Mouse (Mus musculus): ENCODE results near the gene Pld5. TPM values are rescaled to one million over a fixed set of nuclear protein-coding genes. Genes with fewer than 3 reads are reported as not detected.

Pld5 gene
- total RNA-seq (2021): under 1 TPM; 0.14 to 0.23 TPM

DNA sequence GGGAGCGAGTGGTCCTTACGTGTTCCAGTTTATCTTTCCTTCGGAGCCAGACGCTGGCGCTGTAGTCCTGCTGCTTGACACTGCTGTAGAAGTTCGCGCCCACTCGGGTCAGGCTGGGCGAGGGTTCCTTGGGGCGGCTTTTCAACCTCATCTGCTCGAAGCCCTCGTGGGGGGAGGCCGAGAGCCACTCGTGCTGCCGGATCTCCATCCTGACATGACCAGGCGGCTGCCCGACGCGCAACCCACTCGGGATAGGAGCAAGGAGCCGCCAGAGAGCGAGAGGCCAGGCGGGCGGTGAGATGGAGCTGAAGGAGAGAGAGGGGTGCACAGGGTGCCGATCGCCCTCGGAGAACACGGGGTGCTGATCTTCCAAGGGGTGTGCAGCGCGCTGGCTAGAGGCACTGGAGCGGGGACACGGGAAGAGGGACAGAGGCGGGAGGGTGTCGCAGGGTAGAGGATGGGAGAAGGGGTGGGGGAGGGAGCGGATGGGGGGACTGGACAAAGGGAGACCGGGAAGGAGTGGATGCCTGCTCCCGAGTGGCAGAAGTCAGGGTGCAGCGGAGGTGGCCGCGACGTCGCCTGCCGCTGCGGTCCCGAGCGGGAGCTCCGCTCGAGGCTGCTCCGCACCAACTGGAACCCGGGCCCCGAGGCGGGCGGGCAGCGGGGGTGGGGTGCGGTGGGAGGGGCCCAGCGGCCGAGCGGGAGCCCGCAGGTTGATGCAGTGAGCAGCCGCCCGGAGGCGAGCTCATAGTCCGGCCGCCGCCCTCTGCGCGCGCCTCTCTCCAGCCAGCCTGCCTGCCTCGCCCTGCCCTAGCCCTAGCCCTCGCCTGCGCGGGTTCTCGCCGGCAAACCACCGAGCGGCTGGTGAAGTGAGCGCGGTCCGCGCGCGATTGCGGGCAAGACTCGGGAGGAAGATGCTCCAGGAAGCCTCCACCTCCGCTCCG lies at the start of gene Pld5:
TSS of gene Pld5 (minus strand) at position 646 of the 944 bp plus-strand sequence.
- intact Hi-C loops (cut with DNase I): no loop called here
- DNase-seq (ENCODE audit: low spot score): no peak

- intact Hi-C loops (cut with DNase I): no loop called here
- DNase-seq (ENCODE audit: low spot score): no peak
Measured at GRCm38 (mm10) chr1:176315063-176315462, 40.0 kb upstream of the Pld5 start.

DNA sequence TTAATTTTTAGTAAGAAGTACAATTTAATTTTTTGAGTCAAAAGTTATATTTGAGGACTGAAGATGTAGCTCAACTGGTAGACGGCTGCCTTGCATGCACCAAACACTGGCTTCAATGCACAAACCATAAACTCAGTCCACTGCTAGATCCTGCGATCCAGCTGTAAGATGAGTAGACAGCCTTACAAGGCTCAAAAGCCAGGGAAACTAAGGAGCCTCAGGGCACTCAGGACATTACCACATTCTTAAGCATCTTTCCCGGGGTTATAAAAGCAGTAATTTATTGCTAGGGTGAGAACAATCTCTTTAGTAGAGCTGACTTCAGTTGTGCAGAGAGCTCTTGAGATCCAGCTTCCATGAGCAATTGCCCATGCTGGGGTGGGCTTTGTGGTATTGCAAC lies 35.1 kb upstream of the Pld5 start:
- DNase-seq (ENCODE audit: low spot score): no peak
- intact Hi-C loops (cut with DNase I): no loop called here

DNA sequence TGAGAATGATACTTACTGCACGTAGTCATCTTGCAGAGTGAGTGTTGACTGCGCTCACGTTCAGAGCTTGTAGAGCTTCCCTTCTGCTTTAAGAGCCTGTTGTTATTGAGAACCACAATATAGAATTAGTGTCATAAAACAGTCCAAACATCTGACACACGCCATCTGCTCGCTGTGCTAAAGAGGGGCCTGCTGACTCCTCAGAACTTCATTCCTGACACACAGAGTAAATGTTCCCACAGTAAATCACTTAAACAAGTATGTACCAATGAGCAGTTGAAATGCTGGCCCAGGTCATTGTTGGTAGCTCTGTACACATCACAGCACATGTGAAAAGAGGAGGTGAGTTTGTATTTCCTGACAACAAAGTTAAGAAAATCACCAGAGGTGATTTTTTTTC lies 14.3 kb upstream of the Pld5 start:
- DNase-seq (ENCODE audit: low spot score): no peak

GRCm38 (mm10) chr1:176275611-176275980 lies 484 bp upstream of the Pld5 start:
- intact Hi-C loops (cut with DNase I): no loop called here
- DNase-seq (ENCODE audit: low spot score): no peak

More for the DNA sequence above, 14.3 kb upstream of the Pld5 start:
- intact Hi-C loops (cut with DNase I): no loop called here

DNA sequence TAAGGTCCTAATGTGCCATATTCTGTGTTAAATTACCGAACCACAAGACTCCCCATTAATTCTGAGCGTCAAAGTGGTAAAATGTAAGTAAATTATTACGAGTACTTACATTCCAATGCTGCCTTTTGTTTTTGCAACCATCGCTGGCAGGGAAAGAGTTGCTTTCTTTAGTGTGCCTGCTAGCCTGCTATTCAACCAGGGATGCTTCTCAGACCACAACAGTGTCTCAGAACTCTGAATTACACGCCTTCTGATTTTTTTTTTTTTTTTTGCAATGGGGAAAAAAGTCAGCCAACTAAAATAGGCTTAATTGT lies 26.4 kb downstream of the Pld5 start:
- intact Hi-C loops (cut with DNase I): no loop called here
- no peak for DNase-seq (ENCODE audit: low spot score)

GRCm38 (mm10) chr1:176247885-176248716 lies 27.0 kb downstream of the Pld5 start:
- intact Hi-C loops (cut with DNase I): no loop called here
- no peak for DNase-seq (ENCODE audit: low spot score)

GRCm38 (mm10) chr1:176239199-176239598 lies 35.9 kb downstream of the Pld5 start:
- DNase-seq (ENCODE audit: low spot score): no peak
- intact Hi-C loops (cut with DNase I): no loop called here

DNA sequence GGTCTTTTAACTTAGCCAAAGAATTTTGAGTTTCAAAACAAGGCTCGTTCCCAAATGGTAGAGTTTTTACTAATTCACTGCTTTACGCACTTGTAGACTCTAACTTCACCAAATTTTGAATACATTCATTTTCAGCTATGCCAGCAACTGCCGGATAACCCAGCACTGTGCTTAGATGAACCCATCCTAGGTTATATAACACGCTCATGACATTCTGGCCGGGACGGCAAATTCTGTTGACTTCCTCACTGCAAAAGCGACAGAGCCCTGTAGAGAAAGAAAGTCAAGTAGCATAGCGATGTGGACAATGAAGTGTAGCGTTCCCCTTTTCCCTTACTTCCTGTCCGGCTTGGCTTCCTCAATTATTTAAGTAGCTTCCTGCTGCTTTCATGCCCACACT lies 51.3 kb downstream of the Pld5 start:
- no peak for DNase-seq (ENCODE audit: low spot score)
- intact Hi-C loops (cut with DNase I): loop anchor here (1.0 to 2.0 kb wide), 2 partner anchors 287 to 476 kb away; no protein-coding TSS in a partner anchor

DNA sequence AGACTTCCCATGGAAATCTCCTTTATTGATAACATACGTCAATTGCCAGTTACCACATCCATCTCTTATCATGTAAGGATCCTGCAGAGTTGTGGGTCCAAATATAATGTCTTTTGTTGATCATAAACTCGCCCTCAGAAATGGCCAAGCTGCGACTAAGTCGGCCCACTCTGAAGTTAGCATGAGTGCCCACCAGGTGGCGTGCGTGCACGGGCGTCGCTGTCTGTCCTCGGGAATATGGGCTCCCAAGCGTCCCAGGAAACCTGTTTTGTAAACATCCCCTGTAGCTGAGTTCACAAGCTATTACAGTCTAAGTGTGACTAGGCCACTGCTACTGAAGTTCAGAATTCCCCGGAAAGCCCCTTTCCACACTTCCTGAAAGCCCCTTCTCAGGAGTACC lies 51.9 kb downstream of the Pld5 start:
- DNase-seq (ENCODE audit: low spot score): peak; percentile 8
- intact Hi-C loops (cut with DNase I): loop anchor here (1.0 to 2.0 kb wide), 2 partner anchors 286 to 476 kb away; no protein-coding TSS in a partner anchor

DNA sequence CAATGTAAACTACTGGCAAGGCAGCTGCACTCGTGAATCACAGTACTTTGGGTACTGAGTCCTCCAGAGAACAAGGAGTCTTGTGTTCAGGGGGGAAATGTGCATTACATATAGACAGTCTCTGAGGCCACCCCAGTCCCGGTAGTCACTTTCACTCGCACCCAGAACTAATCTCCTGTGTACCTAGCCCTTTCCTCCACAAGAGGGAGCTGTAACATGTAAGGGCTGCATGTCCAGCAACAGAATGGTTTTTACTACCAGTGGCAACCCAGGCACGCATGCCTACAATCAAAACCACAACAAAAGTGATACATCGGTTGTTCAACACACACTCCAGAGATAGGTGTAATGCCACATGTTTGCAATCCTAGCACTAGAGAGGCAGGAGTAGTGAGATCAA lies 56.9 kb downstream of the Pld5 start:
- intact Hi-C loops (cut with DNase I): no loop called here
- no peak for DNase-seq (ENCODE audit: low spot score)

GRCm38 (mm10) chr1:176213645-176214221 lies 61.4 kb downstream of the Pld5 start:
- DNase-seq (ENCODE audit: low spot score): no peak
- intact Hi-C loops (cut with DNase I): no loop called here

- DNase-seq (ENCODE audit: low spot score): no peak
- intact Hi-C loops (cut with DNase I): no loop called here
Measured at GRCm38 (mm10) chr1:176212922-176213644, 62.0 kb downstream of the Pld5 start.

DNA sequence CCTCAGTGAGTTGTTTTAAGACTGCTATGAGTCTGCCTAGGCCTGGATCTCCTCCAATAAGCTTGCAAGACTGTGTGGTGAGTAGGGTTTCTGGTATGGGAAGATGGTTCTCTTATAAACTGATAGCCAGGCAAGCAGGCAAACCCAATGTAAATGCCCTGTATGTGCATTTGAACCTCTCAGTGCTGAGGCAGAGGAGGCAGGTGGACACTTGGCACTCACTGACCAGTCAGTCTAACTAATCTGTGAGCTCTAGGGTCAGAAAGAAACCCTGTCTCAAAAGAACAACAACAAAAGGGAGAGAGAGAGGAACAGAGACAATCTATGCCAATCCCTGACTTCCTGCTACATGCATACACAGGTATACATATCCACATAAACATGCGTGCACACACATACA lies 64.3 kb downstream of the Pld5 start:
- intact Hi-C loops (cut with DNase I): no loop called here
- DNase-seq (ENCODE audit: low spot score): no peak

- intact Hi-C loops (cut with DNase I): no loop called here
- no peak for DNase-seq (ENCODE audit: low spot score)
Measured at GRCm38 (mm10) chr1:176208014-176208413, 67.1 kb downstream of the Pld5 start.

DNA sequence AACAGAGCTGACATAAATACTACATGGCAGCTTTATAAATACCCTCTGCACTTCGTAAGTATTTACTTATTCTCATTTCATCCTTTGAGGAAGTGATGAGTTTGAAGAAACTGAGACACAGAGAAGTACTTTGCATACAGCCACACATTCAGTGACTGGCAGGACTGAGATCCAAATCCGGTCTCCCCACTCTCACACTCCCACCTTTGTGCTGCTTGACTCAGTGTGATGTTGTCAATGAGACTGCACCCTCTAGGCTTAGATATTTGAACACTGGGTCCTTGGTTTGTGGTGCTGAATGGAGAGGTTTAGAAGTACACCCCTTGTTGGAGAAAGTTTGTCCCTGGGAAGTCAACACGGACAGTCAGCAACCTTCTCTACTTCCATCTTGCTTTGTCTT lies 72.8 kb downstream of the Pld5 start:
- no peak for DNase-seq (ENCODE audit: low spot score)
- intact Hi-C loops (cut with DNase I): no loop called here

DNA sequence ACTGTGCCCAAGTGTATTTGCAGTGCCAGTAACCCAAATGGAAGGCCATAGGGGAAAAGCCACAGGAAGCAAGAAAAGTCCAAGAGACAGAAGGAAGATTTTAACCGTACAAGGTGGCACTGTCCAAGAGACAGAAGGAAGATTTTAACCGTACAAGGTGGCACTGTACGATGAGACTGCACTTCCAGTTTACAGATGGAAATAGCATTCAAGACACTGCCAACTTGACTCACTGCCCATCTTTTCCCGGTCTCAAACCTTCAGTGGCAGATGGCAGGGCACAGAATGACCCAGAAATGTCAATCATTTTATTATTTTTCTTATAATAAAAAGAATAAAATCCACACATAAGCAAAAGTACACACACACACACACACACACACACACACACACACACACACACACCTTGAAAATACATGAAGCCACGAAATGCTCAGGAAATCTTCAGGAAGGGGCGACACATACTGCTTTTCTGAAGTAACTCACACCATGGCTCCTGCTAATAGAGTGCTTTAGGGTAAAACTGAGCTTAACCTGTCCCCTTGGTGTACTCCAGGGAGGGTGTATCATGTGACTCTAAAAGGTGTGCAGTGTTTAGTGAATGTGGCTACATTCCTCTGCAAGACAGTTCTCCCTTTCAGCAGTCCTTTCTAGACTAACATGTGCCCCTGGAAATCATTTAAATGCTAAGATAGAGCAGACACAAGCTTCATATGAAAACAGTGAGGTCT lies 77.9 kb downstream of the Pld5 start:
- intact Hi-C loops (cut with DNase I): no loop called here
- no peak for DNase-seq (ENCODE audit: low spot score)

GRCm38 (mm10) chr1:176196341-176196740 lies 78.8 kb downstream of the Pld5 start:
- DNase-seq (ENCODE audit: low spot score): no peak
- intact Hi-C loops (cut with DNase I): no loop called here

DNA sequence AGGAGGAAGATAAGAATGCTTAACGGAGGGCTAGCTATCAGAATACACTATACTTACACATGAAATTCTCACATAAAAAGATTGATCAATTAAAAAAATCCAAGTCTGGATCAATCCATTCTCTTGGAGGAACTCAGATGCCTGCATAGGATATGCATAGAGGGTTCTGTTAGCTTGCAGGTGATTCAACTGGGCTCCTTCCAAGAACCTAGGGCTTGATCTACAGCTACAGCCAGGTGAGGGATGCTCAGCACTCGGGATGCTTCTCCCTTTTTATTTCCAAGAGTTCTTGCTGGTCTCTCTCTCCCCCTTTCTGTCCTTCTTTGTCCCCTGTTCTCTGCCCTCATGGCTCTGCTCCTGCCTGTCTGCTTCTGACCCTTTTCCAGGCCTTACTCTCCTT lies 80.4 kb downstream of the Pld5 start:
- intact Hi-C loops (cut with DNase I): no loop called here
- no peak for DNase-seq (ENCODE audit: low spot score)
